Mouse (Mus musculus): ENCODE measurements around the gene Psma6.
"Not testable (repeated sequence)": the region's sequence is repeated elsewhere in the genome, so short reads cannot be mapped to it uniquely, and the experiment has no call there.

Gene Psma6

GRCm38 (mm10) chr12:55384023-55384749, at the start of gene Psma6:
Gene Psma6, plus strand, starts transcription at chr12:55384222.
- in situ Hi-C loops (cut with MboI; ENCODE audit: low sequenced_read_pairs): no loop called here

DNA sequence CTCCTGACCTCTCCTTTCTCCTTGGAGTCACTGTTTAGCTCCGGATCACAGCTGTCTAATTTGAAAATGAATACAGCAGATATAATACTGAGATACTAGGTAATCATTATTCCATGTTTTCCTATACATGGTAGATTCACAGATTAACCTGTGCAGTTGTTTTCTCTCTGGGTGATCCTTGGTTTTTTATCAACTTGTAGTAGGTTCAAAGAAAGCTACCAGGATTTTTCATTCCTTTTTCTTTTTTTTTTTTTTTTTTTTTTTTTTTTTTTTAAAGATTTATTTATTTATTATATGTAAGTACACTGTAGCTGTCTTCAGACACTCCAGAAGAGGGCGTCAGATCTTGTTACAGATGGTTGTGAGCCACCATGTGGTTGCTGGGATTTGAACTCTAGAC, 45.5 kb upstream of the Psma6 start:
- in situ Hi-C loops (cut with MboI; ENCODE audit: low sequenced_read_pairs): not testable (repeated sequence)

GRCm38 (mm10) chr12:55343045-55343444, 41.0 kb upstream of the Psma6 start:
- in situ Hi-C loops (cut with MboI; ENCODE audit: low sequenced_read_pairs): not testable (repeated sequence)

DNA sequence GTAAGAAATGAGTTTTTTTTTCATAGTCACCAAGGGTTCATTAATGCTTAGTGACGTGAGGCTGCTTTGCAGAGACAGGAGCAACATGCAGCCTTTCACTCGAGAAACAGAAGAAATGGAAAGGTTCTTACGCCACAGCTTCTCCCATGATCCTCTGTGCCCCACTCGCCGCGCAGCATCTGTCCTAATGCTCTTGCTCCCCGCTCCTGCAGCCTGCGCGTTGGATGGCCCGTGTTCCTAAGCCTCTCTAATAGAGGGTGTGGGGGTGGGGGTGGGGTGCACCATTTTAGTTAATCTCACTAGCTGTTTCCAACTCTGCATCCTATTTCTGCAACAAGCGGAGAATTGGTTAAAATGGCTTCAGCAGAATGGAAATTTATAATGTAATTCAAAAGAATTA, 40.0 kb upstream of the Psma6 start:
- in situ Hi-C loops (cut with MboI; ENCODE audit: low sequenced_read_pairs): no loop called here

- in situ Hi-C loops (cut with MboI; ENCODE audit: low sequenced_read_pairs): no loop called here
Measured at GRCm38 (mm10) chr12:55344583-55344982, 39.4 kb upstream of the Psma6 start.

DNA sequence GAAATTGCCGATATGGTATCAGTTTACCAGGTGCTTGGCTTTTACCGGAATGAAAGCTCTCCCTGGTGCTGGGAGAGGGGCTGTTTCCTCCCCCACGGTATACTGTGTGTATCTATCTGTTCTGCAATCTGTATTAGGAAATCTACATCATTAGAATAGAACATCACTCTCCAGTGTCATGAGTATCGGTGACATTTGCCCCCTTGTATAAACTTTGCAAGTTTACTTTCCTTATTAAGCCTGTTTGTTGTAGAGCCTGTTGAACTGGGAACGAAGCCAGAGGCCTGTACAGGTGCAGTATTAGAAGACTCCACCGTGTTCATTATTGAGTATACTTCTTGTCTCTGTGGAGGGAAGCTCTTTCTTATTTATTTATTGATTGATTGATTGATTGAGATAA, 30.6 kb upstream of the Psma6 start:
- in situ Hi-C loops (cut with MboI; ENCODE audit: low sequenced_read_pairs): no loop called here

DNA sequence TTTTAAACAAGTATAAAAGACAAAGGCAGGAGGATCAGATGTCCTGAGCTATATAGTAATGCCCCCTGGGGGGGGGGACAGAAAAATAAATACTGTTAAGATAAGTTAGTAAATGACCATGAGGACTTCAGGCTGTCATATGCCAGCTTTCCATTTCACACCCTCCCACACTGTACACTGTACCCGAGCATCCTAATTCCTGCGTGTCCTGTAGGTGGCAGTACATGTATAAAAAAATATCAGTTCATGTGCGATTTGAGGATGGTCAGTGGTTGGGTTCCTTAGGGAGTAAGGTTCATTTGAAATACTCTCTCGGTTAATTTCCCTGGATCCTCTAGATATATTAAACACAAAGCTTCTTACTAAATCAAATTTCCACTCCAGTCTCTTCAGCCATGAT, 29.1 kb upstream of the Psma6 start:
- in situ Hi-C loops (cut with MboI; ENCODE audit: low sequenced_read_pairs): no loop called here

DNA sequence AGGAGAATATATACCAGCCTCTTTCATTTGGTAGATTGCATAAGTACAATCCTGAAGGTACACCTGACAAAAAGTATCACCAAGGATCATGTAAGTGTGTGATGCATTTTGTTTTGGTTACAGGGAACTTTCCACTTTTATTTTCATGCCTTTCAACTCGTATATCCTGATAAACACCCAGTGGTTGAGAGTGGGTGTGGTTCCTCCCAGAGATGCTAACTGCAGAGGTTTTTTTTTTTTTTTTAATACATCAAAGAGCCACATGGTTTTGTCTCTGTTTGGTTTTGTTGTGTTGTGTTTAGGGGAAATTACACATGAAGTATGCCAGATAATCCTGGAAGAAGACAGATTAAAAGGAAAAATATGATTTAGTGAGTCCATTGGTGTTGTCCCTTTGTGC, 26.7 kb upstream of the Psma6 start:
- in situ Hi-C loops (cut with MboI; ENCODE audit: low sequenced_read_pairs): no loop called here

GRCm38 (mm10) chr12:55360929-55361328, 23.1 kb upstream of the Psma6 start:
- in situ Hi-C loops (cut with MboI; ENCODE audit: low sequenced_read_pairs): no loop called here

- in situ Hi-C loops (cut with MboI; ENCODE audit: low sequenced_read_pairs): no loop called here
Measured at GRCm38 (mm10) chr12:55365083-55365482, 18.9 kb upstream of the Psma6 start.

DNA sequence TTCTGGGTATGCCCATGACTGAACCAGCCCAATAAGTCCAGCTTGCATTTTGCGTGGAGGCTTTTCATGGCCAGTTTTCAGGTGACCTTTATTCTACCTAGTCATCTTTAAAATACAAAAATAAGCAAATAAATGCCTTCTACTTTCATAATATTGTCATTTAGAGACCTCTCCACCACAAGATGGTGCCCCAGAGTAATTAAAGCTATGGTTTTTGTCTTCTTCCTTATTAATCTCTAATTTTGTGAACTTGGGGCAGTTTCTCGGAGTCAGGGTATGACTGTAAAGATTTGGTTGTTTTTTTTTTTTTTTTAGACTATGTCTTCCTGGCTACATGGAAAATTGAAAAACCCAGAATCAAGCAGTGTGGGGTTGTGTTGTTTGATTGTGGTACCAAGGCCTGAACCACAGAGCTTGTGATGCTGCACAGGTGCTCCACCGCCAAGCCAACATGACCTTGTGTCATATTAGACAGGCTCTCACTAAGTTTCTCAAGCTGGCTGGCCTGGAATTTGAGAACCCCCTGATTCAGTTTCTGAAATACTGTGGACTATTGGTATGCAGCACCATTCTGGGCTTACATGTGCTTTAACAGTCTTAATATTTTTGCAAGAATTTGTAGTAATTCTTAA, 11.5 kb upstream of the Psma6 start:
- in situ Hi-C loops (cut with MboI; ENCODE audit: low sequenced_read_pairs): no loop called here

DNA sequence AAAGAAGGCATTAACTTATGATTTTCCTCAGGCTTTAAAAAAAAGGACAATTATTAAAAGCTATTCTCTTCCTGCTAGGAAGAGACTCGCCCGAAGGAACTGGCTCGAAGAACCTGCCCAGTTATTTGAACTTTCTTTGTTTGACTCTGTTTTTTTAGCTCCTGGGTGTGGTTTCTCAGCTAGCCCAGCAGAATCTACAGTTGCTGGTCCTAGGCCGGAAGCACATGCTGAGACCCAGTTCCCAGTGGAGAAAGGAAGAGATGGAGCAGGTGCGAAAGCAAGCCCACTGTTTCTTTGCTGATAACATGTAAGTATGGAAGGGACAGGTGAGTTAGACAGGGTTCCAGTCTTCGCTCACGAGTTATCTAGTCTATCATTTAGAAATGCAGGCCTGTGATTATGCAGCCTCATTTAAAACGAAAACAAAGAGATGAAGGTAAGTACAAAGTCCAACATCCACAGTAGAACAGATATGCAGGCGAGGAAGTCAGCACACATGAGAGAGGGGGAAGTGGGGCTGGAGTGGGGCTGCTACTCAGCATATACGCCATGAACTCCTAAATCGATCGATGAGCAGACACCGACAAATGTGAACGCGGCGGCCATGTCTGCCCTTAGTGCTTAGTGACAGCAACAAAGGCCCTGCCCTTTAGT, 6.9 kb upstream of the Psma6 start:
- in situ Hi-C loops (cut with MboI; ENCODE audit: low sequenced_read_pairs): no loop called here

GRCm38 (mm10) chr12:55377610-55377980, 6.4 kb upstream of the Psma6 start:
- in situ Hi-C loops (cut with MboI; ENCODE audit: low sequenced_read_pairs): no loop called here

GRCm38 (mm10) chr12:55384826-55385225, 804 bp downstream of the Psma6 start:
- in situ Hi-C loops (cut with MboI; ENCODE audit: low sequenced_read_pairs): no loop called here

DNA sequence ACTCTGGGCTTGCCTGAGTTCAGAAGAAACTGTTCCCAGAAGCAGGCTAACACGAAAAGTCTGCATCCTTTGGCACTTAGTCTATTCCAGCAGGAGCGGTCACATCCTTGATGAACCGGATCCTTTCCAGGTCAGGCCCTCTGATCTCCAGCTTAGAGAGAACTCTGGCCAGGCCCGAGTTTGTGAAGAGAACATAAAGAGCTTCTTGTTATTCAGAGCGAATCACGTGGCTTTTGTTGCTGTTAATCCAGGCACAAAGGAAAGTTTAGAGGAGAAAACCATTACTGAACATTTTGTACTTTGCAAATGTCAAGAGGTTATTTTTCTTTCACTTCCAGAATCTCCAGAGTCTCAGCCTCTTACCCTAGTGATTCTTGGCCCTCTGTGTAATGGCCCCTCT, 1.9 kb downstream of the Psma6 start:
- in situ Hi-C loops (cut with MboI; ENCODE audit: low sequenced_read_pairs): no loop called here

DNA sequence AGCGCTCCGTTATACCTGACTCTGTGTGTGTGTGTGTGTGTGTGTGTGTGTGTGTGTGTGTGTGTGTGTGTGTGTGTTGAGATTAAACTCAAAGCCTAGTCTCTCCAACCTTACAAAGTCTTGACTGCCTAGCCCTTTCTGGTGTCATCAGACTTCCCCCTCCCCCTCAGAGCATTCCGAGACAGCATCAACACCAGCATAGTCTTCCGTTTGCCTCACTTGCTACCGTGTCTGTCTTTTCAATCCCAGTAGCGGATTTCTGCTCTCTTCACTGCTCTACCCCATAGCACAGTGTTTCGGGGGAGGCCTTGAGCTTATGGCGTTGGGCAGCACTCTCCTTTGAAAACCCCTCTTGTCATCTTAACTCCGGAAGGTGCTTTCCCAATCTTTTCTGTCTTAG, 2.4 kb downstream of the Psma6 start:
- in situ Hi-C loops (cut with MboI; ENCODE audit: low sequenced_read_pairs): no loop called here

DNA sequence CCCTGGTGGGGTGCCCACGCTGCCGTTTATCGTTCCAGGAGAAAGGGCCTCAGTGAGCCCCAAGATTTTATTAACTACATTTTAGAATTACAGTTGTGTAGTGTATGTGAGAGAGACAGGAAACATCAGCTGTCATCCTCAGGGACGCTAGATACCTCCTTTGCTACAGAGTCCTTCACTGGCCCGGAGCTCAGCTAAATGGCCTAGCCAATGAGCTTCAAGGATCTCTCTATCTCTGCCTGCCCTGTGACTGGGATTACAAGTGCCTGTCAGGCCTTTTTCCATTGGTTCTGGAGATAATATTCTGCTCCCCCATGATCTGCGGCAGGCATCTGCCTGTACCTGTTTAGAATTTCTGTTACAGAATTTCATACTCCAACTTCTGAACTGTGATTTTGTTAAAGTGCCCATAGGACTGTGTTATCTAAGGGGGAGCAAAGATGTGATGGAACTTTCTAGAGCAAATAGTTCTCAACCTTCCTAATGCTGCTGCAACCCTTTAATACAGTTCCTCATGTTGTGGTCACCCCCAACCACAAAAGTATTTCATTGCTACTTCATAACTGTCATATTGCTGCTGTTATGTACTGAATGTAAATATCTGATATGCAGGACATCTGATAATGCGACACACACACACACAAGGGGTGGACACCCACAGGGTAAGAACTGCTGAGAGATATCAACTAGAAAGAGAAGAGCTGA, 3.2 kb downstream of the Psma6 start:
- in situ Hi-C loops (cut with MboI; ENCODE audit: low sequenced_read_pairs): no loop called here

DNA sequence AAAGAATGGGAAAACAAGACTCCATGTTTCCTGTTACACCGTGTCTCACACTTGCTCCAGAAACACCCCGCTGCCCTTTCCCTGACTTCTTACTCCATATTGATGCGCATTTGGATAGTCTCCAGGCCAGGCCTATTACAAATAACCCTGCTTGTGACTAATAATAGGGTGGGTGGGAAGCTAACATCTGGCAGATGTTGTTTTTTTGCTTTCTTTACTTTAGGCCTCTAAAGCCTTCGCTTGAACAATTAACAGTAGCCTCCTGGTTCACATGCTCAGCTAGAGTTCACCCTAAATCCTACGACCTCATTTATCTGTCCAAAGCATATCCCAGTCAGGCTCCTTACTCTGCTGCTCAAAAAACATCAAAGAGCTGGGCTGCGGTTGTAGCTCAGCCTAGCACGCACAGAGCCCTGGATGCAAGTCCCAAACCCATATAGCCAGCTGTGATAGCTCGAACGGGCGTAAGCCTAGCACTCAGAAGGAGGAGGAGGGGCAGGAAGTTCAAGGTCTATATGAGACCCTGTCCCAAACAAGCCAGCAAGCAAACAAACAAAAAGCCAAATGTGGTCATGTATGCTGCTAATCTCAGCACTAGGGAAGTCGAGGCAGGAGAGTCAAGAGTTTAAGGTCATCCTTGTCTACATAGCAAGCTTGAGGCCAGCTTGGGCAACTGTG, 3.9 kb downstream of the Psma6 start:
- in situ Hi-C loops (cut with MboI; ENCODE audit: low sequenced_read_pairs): no loop called here

GRCm38 (mm10) chr12:55388478-55388877, 4.5 kb downstream of the Psma6 start:
- in situ Hi-C loops (cut with MboI; ENCODE audit: low sequenced_read_pairs): no loop called here

- in situ Hi-C loops (cut with MboI; ENCODE audit: low sequenced_read_pairs): no loop called here
Measured at GRCm38 (mm10) chr12:55389132-55390081, 5.4 kb downstream of the Psma6 start.
